Mouse (Mus musculus) T-helper 1 cell (primary cell): ENCODE data around the gene Sbk1.
"Not testable (repeated sequence)": the region's sequence is repeated elsewhere in the genome, so short reads cannot be mapped to it uniquely, and the experiment has no call there.

ENCODE experiments used
- in situ Hi-C: fragments of 300-600 bp; cut with MboI, MseI; formaldehyde crosslinking; loops from one replicate; pipeline ENCODE4 v1.15.1; 2025; ENCODE audit warnings: high pct_unique_total_duplicates

Gene Sbk1

DNA sequence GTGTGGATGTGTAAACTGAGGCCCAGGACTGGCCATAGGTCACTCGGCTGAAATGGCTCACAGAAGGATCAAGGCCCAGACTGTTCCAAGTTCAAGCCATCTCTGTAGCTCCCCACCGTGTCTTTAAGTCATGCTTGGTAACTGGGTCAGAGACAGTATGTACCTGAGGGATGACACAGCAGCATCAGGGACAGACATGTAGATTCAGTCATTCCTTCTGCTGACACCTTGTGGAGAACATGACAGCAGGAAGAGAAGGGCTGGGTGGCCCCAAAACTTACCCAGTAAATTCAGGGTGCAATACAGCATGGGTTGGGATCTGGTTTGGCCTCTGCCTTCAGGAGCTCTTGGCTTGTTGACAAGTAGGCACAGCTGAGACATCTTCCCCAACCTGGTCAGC, 13.9 kb downstream of the Sbk1 start:
- in situ Hi-C loops: no loop called here

DNA sequence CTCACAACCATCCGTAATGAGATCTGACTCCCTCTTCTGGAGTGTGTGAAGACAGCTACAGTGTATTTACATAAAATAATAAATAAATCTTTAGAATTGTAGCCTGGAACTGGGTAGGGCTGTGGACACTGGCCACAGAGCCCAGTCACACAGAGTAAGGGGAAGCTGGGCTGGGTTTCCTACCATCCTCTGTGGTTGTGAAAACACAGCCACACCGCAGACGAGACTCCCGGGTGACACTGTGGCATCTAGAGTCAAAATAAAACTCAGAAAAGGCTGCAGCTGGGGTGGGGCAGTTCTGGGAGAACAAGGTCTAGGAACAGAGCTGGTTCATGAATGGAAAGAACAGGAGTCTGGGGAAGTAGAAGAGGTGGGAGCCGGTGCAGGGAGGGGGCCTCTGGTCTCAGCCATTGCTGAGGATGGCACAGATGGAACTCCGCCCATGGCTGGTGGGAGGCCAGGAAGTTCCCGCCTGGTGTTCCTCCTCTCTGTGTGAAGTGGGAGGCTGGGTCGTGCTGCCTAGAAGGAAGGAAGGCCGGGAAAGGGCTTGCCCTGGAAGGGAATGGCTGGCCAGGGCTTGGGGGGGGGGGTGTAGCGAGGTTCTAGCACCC, 15.2 kb downstream of the Sbk1 start:
- in situ Hi-C loops: no loop called here

DNA sequence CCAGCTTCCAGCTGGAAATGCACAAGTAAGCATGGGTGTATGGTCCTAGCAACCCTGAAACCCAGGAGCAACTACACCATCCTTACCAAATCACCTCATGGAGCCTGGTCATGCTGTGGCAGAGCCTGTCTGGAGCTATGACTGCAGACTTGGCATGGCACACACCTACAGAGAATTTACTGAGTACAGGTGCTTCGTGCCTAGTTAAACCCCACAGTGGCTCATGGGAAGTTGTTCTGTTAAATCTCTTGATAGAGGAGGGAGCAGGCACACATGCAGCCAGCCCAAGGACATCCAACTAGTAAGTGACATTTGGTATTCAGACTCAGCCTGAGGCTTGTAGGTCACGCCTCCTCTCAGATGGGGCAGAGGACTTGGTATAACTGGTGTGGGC, 15.7 kb downstream of the Sbk1 start:
- in situ Hi-C loops: no loop called here

DNA sequence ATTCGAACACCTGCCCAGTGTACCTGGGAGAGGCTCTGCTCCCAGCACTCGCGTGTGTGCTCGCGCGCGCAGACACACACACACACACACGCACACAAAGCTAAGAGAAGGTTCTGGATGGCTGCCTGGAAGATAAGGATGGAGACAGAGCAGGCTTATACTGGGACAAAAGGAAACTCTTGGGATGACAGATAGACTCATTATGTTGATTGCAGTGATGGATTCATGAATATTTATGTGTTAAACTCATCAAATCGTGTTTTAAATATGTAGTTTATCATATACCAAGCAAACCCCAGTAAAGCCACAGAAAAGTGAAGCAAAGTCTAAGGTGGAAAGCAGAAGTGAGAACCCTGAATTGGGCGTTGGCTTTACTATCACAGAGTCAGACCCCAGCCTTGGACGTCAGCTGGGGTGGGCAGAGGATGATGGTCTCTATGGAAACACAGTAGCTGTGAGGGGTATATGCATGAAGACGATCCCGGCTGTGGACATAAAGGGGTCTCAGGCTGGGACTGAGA, 16.2 kb downstream of the Sbk1 start:
- in situ Hi-C loops: no loop called here

DNA sequence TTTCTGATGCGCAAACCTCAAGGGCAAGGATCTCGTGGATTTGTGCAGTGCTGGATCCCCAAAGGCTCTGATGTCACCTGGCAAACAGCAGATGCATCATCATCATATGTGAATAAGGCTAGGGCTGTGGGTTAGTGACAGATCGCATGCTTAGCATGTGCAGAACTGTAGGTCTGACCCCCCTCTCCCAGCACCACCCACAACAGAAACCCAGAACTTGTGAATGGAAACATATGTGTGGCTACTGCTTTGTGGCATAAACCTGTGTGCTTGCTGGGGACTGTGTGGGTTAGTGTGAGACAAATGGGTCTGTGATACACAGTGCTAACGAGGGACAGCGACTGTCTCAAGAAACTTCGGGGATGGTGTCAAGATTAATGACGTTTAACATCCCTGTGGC, 17.0 kb downstream of the Sbk1 start:
- in situ Hi-C loops: no loop called here

DNA sequence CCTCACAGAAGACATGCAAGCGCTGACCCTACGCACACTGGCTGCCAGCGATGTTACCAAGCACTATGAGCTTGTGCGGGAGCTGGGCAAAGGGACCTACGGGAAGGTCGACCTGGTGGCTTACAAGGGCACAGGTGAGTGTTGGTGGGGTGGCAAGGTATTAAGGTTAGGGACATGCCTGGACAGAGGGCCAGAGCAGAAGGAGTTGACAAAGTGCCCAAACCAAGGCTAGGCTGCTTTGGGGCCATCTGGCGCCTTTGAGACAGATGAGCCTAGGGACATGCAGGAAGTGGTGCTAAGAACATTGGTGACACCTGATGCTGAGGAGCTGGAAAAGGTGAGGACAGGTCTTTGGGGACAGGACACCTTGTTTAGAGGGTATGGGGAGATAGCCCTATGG, 17.5 kb downstream of the Sbk1 start:
- in situ Hi-C loops: no loop called here

DNA sequence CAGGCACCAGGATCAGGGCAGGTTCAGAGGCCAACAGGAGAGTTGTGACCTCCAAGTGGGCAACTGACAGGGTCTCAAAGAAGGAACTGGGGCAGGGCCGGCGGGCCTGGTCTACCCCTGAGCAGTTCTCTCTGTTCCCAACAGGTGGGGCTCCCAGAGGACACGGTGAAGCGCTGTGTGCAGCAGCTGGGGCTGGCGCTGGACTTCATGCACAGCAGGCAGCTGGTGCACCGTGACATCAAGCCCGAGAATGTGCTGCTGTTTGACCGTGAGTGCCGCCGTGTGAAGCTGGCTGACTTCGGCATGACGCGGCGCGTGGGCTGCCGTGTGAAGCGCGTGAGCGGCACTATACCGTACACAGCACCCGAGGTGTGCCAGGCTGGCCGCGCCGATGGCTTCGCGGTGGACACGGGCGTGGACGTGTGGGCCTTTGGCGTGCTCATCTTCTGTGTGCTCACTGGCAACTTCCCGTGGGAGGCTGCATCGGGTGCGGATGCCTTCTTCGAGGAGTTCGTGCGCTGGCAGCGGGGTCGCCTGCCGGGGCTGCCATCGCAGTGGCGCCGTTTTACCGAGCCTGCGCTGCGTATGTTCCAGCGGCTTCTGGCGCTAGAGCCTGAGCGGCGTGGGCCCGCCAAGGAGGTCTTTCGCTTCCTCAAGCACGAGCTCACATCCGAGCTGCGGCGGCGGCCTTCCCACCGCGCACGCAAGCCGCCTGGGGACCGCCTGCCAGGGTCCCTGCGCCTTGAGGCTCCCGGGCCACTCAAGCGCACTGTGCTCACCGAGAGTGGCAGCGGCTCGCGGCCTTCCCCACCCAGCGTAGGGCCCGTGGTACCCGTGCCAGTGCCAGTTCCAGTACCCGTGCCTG, 19.5 kb downstream of the Sbk1 start:
- in situ Hi-C loops: no loop called here

DNA sequence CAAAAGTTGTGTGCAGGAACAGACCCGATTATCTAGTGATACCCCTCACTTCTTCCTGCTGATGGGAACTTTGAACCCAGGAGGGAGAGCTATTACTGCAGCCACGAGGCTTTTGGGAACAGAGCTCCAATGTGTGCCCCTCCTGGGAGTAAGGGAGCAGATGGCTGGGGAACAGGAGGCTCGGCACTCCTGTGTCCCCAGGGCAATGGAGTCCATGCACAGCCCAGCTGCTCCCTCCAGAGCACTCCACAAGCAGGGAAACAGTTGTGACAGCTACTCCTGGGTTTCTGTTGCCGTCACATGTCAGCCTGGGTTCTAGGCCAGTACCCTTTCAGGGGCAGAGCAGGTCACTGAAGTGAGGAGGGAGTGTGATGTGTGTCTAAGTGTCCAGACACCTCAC, 20.7 kb downstream of the Sbk1 start:
- in situ Hi-C loops: no loop called here

DNA sequence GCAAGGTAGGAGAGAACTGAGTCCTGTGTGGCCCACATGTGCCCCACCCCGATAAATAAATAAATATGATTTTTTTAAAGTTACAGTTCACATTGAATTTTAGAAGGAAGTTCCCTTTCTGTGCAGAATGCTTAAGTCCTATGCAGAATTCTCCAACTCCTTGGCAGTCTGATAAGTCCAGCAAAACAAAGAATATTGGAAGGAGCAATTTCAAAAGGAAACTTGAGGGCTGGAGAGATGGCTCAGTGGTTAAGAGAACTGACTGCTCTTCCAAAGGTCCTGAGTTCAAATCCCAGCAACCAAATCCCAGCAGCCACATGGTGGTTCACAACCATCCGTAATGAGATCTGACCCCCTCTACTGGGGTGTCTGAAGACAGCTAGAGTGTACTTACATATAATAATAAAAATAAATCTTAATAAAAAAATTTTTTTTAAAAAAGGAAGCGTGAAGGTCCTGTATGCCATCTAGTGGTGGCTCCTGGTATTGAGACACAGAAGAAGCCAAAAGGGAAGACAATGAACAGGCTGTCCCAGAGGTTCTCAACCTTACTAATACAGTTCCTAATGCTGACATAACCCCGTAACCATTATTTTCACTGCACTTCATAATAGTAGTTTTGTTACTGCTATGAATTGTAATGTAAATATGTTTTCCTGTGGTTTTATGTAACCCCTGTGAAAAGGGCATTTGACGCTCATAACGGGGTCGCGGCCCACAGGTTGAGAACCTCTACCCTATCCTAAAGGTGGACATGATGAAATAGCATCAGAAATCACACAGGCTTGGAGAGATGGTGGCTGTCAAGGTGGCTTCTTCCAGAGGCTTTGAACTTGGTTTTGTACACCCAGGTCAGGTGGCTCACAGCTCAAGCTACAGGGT, 25.4 kb downstream of the Sbk1 start:
- in situ Hi-C loops: no loop called here

DNA sequence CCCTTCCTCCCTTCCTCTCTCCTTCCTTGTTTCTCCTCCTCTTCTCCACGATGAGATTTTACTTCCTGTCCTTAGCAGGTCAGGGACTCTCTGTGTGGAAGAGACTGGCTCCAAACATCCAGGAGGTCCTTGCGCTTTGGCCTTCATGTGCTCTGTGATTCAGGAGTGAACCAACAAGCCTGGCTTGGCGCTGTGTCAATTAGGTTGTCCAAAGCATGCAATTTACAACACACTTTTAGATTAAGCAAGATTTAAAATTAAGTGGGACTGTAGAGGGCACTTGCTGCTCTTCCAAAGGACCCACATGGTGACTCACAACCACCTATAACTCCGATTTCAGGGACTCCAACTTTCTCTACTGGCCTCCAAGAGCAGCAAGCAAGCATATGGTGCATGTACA, 26.4 kb downstream of the Sbk1 start:
- in situ Hi-C loops: no loop called here

DNA sequence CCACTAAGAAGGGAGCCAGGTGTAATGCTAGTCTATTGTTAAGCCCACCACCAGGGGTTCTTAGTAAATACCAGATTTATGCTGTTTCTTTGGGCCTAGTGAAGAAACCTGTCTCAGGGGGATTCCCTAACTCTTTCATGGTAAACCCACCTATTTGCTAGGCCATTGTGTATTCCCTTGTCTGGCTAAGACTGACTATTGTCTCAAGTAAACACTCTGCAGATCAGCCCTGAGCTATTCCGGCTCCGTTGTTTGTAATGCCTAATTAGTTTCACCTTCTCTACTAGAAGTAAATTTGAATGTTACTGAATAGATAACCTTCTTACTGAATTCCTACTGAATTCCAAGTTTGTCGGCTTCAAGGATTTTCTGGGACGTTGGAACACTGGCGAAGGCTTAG, 29.4 kb downstream of the Sbk1 start:
- in situ Hi-C loops: loop anchor here (5.0 kb wide), 1 partner anchor 40 kb away; no protein-coding TSS in a partner anchor

DNA sequence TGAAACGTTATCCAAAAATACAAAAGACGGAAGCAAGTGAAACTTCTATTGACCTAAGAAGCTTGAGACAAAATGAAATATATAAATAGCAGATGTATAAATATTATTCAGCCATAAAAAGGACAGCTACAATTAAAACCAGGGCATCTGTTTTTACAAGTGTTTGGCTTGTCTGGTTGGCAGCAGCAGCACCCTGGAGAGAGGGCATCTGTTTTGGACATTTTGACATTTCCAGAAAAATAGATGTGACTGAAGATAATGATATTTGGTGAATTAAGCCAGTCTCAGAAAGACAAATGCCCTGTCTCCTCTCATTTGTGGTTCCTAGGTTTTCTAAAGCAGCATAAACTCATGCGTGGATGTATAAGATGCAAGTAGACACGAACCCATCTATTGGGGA, 39.4 kb downstream of the Sbk1 start:
- in situ Hi-C loops: no loop called here

DNA sequence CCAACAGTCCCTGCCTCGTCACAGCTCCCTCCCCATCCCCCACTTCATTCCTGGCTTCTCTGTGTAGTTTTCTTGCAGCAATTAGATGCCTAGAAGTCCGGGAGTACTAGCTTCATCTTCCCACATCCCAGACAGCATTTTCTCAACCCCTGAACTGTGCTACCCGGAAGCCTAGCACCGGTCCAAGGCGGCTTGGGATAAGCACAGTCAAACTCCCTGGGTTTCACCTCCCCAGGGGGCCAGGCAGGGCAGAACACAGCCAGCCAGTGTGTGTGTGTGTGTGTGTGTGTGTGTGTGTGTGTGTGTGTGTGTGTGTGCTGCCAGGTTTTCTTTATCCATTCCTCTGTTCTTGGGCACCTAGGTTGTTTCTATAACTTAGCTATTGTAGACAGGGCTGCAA, 40.9 kb downstream of the Sbk1 start:
- in situ Hi-C loops: no loop called here

DNA sequence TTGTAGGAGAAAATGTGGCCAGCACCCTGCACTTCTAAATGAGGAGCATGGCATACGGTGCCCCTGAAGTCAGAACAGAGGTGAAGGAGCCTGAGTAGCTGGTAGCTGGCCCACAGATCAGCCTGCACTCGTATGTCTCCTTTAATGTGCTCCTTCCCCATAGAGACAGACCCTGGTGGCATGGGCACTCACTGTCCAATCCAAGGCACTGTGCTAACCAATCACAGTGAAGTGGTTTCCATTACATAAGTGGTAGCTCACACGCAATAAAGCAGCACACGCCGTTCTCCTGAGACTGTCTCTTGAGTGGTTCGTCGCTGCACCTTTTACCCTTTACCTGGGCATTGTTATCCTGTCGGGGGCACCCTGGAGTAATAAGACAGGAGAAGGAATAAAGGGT, 41.9 kb downstream of the Sbk1 start:
- in situ Hi-C loops: no loop called here

DNA sequence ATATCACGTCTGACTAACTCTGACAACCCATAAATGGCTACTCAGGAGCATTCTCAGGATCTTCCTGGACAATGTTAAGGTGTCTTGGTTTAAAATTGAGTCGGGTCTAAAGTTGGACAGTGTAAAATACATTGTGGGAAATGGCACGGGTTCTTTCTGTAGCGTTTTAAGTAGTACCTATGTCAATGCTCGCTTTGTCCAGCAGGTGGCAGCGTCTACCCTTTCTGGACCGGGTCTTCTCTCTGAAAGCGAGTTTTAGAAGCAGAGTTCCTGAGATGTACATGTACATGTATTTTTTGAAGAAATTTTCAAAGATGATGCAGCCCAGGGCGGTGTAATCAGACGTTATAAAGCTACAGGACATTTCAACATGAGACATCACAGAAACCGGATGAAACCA, 51.3 kb downstream of the Sbk1 start:
- in situ Hi-C loops: no loop called here

DNA sequence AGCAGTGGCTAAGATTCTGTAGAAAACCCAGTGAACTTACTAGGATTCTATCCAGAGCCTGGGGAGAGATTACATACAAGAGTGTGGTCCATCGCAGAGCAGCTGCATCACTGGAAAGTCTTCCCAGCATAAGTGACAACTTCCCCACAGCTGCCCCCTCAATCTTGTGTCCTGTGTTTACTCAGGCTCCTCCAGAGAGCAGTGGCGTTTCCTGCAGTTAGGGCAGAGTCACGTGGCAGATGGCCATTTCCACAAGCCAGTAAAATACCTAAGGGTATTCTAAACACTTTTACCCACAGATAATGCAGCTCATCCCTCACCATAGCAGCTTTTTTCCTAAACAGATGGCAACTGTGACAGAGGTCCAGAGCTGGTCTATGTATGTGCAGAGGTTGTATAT, 52.4 kb downstream of the Sbk1 start:
- in situ Hi-C loops: no loop called here

DNA sequence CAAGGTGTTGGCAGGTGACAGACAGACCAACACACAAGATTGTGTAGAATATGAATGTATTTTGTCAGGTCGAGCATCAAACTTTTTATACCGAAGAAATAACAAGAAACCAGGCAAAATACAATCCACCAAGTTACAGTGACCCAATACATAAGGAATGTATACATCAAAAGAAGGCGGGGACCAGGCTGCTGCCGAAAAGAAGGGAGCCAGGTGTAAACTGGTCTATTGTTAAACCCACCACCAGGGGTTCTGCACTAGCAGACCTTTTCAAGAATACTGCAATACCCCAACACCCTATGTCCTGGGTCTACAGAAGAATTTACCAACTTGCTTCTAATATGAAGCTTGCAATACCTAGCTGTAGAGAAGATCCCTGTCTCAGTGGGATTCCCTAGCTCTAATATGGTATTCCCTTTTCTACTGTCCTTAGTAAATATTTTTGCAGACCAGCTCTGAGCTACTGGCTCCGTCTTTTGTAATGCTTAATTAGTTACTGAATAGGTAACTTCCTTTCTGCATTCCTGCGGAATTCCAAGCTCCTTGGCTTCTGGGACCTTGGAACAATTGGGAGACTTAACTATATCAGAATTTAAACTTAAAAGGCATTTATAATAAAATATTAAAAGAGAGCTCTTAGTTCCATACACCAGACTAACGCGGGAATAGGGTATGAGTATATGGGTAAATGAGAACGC, 53.3 kb downstream of the Sbk1 start:
- in situ Hi-C loops: not testable (repeated sequence)

DNA sequence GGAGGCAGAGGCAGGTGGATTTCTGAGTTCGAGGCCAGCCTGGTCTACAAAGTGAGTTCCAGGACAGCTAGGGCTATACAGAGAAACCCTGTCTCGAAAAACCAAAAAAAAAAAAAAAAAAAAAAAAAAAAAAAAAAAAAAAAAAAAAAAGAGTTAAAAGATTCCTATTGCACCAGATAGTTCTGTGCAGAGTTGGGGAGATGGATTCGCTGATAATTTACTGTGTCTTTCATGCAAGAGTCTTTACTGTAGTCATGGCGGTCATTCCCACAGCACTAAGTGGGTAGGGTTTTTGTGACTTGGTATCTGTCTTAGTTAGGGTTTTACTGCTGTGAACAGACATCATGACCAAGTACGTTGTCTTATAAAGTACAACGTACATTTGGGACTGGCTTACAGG, 56.4 kb downstream of the Sbk1 start:
- in situ Hi-C loops: not testable (repeated sequence)

DNA sequence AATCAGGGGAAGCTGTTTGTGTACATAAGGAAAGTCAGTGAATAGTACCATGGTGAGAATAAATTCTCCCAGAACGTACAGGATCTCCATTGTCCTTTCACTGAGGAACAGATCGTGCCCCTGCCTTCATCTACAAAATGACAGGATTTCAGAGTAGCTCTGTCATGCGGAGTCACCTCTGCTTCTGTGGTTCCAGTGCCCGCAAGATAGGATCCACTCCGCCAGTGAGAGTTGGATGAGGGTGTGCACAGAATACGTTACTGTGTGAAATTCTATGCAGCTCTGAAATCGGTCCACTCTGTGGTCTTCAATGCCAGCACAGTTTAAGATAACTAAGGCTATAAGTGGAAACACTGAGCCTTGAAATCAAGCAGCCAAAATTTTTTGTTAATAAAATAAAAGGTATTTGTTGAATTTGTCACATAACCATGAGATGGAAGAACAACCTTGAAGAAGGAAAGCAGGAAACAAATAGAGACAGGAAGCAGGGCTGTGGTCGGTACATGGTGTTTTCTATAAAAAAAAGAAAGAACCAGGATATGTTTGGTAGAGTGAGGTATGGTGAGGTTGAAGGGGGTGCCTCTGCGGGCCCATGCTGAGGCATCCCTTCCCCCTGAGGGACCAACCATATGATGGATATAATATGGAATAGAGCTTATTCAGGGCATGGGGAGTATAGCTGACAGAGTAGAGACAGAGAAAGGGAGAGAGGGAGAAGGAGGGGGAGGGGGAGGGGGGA, 57.7 kb downstream of the Sbk1 start:
- in situ Hi-C loops: loop anchor here (5.0 kb wide), 1 partner anchor 37 kb away; the partner anchor contains the start of gene Lat

DNA sequence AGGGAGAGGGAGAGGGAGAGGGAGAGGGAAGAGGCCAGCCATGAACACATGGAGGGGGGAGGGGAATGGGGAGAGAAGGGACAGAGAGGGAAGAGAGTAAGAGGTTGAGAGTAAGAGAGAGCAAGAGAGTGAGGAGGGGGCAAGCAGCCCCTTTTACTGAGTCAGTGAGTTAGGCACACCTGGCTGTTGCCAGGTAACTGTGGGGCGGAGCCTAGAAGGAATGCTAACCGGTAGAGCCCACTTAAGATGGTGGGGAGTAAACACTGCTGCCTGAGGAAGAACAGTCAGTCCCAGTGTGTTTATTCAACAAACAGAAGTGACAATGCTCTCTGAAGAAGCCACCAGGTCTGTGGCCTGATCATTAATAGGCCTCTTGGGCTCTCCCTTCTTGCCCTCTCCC, 58.3 kb downstream of the Sbk1 start:
- in situ Hi-C loops: loop anchor here (5.0 kb wide), 1 partner anchor 37 kb away; the partner anchor contains the start of gene Lat

DNA sequence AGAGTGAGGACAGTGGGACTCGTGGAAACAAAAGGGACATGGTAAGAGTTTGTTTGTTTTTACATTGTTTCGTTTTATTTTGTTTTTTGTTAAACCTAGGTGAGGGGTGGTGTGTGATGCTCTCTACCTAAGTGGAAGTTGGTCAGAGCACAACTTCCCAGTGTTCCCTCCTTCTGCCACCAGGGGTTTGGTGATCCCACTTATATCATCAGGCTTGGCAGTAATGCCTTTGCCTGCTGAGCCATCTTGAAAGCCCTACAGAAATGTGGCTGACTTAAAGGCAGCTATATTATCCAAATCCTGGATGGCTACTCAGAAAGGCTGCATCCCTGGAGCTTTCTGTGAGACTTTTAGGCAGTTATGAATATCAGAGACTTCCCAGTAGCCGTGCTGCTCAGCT, 60.3 kb downstream of the Sbk1 start:
- in situ Hi-C loops: loop anchor here (5.0 kb wide), 1 partner anchor 35 kb away; the partner anchor contains the start of gene Lat
